Mouse (Mus musculus) heart, adult 2 months (tissue): ENCODE measurements at regions not wholly inside any gene's neighbourhood (a gene's known extent, or its start where the extent isn't known, plus 50 kb on each side); places are given as distances from the start of the nearest gene placed in this dataset.

ENCODE experiments used
- DNase-seq, 2 experiments: peaks; one replicate each; pipeline ENCODE4 v3.0.0; 2021
- H3K27ac ChIP-seq: fragments of 200-600 bp; 2 replicates; pipeline ENCODE4 v1.8.1; 2022
- H3K27me3 ChIP-seq: fragments of 200-500 bp; 2 replicates; pipeline ENCODE4 v1.6.1; 2012; ENCODE audit warnings: mild to moderate bottlenecking, low read length, inconsistent platforms, mixed read lengths; ENCODE audit not compliant: control insufficient read depth, insufficient read depth
- H3K36me3 ChIP-seq: fragments of 200-500 bp; 2 replicates; pipeline ENCODE4 v1.6.1; 2012; ENCODE audit warnings: low read length, inconsistent platforms; ENCODE audit not compliant: control insufficient read depth, insufficient read depth
- H3K4me1 ChIP-seq: fragments of 200-500 bp; 2 replicates; pipeline ENCODE4 v1.6.1; 2011; ENCODE audit warnings: low read length; ENCODE audit not compliant: control insufficient read depth, insufficient read depth
- H3K4me3 ChIP-seq: fragments of 200-600 bp; 2 replicates; pipeline ENCODE4 v1.8.1; 2022
- H3K79me2 ChIP-seq: fragments of 200-500 bp; replicated peaks from 2 replicates; pipeline ENCODE4 v1.6.1; 2012; ENCODE audit warnings: mild to moderate bottlenecking, inconsistent platforms, low read length, moderate library complexity, mixed read lengths; ENCODE audit not compliant: control insufficient read depth, insufficient read depth
- H3K9ac ChIP-seq: fragments of 200-500 bp; 2 replicates; pipeline ENCODE4 v1.6.1; 2012; ENCODE audit warnings: low read depth, mild to moderate bottlenecking, control low read depth, inconsistent platforms, low read length, mixed read lengths
- CTCF ChIP-seq: fragments of 200-600 bp; IDR thresholded peaks from 2 replicates; pipeline ENCODE4 v1.8.1; 2022; ENCODE audit warnings: antibody characterized with exemption, mild to moderate bottlenecking, moderate library complexity
- EP300 ChIP-seq: fragments of 200-500 bp; IDR thresholded peaks from 2 replicates; pipeline ENCODE4 v1.6.1; 2011; ENCODE audit warnings: low read depth, low read length, control low read depth; ENCODE audit not compliant: insufficient read depth
- POLR2A ChIP-seq: fragments of 200-500 bp; IDR thresholded peaks from 2 replicates; pipeline ENCODE4 v1.6.1; 2011; ENCODE audit warnings: mild to moderate bottlenecking, low read depth, low read length, control low read depth; ENCODE audit not compliant: insufficient read depth
- WGBS: fragments of 180-500 bp; shearing (Covaris S2); methylation state at CpG from one replicate; pipeline ENCODE4 v1.1.7; 2018; 5-methylcytosine and 5-hydroxymethylcytosine counted together
- intact Hi-C: fragments of 180-260 bp; cut with DNase I; formaldehyde crosslinking; loops from one replicate; pipeline ENCODE4 v1.15.1; 2025

DNA sequence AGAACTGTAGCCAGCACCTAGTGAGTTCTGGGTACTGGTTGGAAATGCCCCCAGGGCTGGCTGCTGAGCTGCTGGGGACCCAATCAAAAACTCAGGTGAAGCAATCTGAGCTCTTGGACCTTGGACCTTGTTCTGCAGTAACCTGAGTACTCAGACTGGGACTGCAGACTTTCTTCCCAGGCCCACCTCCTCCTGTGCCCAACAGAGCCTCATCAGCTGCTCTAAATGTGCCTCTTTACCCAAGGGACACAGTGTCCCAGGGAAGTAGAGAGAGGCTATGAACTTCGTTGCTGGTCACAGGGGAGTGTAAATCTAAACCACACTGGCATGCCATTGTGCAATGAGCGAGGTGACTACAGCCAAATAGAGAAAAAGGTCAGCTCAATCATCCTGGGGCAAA is 277.6 kb upstream of the Zmiz1 start:
- TF ChIP-seq EP300 (peak; percentile 57; the same call in 1 of the 2 replicates), POLR2A (no peak)
- intact Hi-C loops = loop anchor here (10.0 kb wide), 1 partner anchor 277 kb away; no protein-coding TSS in a partner anchor
- H3K27me3 ChIP-seq = no peaks in the 10 kb centered on the region
- WGBS = 43% methylated on average over 2 of the region's 2 CpGs
- no peak overlapping the region for H3K4me3 ChIP-seq
- DNase-seq = peak in 1 of 2 experiments; percentile 21
- H3K4me1 ChIP-seq = peaks cover 8% of the 10 kb centered on the region
- H3K79me2 ChIP-seq = no peaks in the 10 kb centered on the region
- no peak overlapping the region for H3K27ac ChIP-seq
- no peaks in the 10 kb centered on the region for H3K36me3 ChIP-seq
- no peak overlapping the region for H3K9ac ChIP-seq

DNA sequence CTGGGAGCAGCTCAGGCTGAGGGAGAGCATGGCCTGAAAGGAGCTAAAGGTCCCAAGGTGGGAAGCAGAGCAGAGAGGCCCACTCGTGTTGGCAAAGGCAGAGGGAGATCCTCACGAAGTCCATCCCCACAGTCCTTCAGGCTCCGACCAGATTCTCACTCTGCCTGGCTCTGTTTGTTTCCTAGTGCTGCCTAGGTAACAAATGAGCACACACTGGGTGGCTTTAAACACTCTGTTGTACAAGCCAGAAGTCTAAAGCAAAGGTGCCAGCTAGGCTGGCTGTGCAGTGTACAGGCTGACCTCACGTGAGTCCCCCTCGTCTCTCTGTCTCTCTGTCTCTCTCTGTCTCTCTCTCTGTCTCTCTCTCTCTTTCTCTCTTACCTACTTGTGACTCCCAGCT is 274.9 kb upstream of the Zmiz1 start:
- H3K9ac ChIP-seq = no peak overlapping the region
- H3K36me3 ChIP-seq = no peaks in the 10 kb centered on the region
- H3K4me3 ChIP-seq = no peak overlapping the region
- H3K79me2 ChIP-seq = no peaks in the 10 kb centered on the region
- no peaks in the 10 kb centered on the region for H3K27me3 ChIP-seq
- peaks cover 9% of the 10 kb centered on the region for H3K4me1 ChIP-seq
- TF ChIP-seq EP300 = no peak
- no peak for TF ChIP-seq CTCF
- no peak for TF ChIP-seq POLR2A
- peak in 1 of 2 experiments; percentile 38 for DNase-seq
- intact Hi-C loops = loop anchor here (10.0 kb wide), 1 partner anchor 279 kb away; no protein-coding TSS in a partner anchor
- no peak overlapping the region for H3K27ac ChIP-seq
- 54% methylated on average over 5 of the region's 5 CpGs for WGBS

- Histone ChIP-seq H3K27ac (no peak overlapping the region), H3K36me3 (no peaks in the 10 kb centered on the region), H3K4me3 (no peak overlapping the region), H3K4me1 (peaks cover 9% of the 10 kb centered on the region), H3K79me2 (no peaks in the 10 kb centered on the region), H3K27me3 (no peaks in the 10 kb centered on the region), H3K9ac (no peak overlapping the region)
- intact Hi-C loops = loop anchor here (10.0 kb wide), 1 partner anchor 280 kb away; no protein-coding TSS in a partner anchor
- TF ChIP-seq POLR2A = no peak
- TF ChIP-seq EP300 = no peak
- no peak for TF ChIP-seq CTCF
- 87% methylated on average over 1 of the region's 1 CpGs for WGBS
- no peak for DNase-seq
These were observed 274.1 kb upstream of the Zmiz1 start for GRCm38 (mm10) chr14:25184875-25185274.

DNA sequence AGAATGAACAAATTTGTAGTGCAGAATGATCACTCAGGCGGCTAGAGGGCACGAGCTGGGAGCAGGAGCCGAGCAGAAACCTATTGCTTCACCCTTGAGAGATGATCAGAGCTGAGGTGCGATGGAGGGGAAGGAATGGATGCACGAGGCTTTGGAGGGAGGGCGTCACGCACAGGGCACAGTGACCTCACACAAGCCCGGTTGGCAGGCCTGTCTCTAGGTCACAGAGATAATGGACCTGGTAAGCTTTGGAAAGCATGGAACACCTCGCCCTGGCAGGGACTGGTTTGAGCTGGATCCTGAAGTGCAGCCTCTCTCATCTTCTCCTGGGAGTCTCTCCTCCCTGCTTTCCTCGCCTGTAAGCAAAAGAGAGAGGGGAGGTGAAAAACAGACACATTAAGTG is 273.4 kb upstream of the Zmiz1 start:
- no peaks in the 10 kb centered on the region for H3K79me2 ChIP-seq
- intact Hi-C loops = loop anchor here (10.0 kb wide), 1 partner anchor 281 kb away; no protein-coding TSS in a partner anchor
- 44% methylated on average over 10 of the region's 10 CpGs for WGBS
- peaks cover 9% of the 10 kb centered on the region for H3K4me1 ChIP-seq
- no peaks in the 10 kb centered on the region for H3K36me3 ChIP-seq
- no peak overlapping the region for H3K9ac ChIP-seq
- TF ChIP-seq POLR2A (no peak), CTCF (no peak), EP300 (no peak)
- no peaks in the 10 kb centered on the region for H3K27me3 ChIP-seq
- no peak overlapping the region for H3K4me3 ChIP-seq
- H3K27ac ChIP-seq = no peak overlapping the region
- DNase-seq = peak in 1 of 2 experiments; percentile 64

- no peaks in the 10 kb centered on the region for H3K79me2 ChIP-seq
- H3K9ac ChIP-seq = no peak overlapping the region
- no peak overlapping the region for H3K4me3 ChIP-seq
- H3K36me3 ChIP-seq = no peaks in the 10 kb centered on the region
- DNase-seq = peak in 1 of 2 experiments; percentile 51
- no peak overlapping the region; the same call in 1 of the 2 replicates for H3K27ac ChIP-seq
- TF ChIP-seq POLR2A (no peak), EP300 (0 out of 2 replicates have a peak, but pooled peaks have one; percentile 13)
- WGBS = 34% methylated on average over 14 of the region's 14 CpGs
- intact Hi-C loops = loop anchor here (10.0 kb wide), 1 partner anchor 281 kb away; no protein-coding TSS in a partner anchor
- H3K4me1 ChIP-seq = peaks cover 9% of the 10 kb centered on the region
- H3K27me3 ChIP-seq = no peaks in the 10 kb centered on the region
These were observed 272.8 kb upstream of the Zmiz1 start for GRCm38 (mm10) chr14:25185959-25186771.

DNA sequence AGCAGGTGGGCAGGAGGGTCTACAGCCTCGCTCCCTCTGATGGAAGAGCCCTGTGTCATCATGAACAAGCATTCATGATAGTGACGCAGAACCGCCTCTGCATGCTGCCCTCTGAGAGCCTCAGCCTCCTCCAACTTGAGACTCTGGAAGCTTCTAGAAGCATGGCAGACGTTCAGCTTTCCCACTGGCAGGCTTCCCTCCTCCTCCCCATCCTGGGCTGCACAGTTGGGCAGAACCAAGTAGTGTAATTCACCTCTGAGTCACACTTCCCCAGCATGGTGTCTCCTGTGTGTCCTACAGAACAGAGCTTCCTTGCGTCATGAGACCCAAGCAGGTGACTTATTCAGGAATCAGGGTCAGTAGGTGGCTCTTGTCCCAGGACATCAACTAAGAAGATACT is 271.3 kb upstream of the Zmiz1 start:
- Histone ChIP-seq H3K79me2 (no peaks in the 10 kb centered on the region), H3K4me1 (peaks cover 9% of the 10 kb centered on the region), H3K27ac (no peak overlapping the region), H3K36me3 (no peaks in the 10 kb centered on the region), H3K9ac (no peak overlapping the region), H3K27me3 (no peaks in the 10 kb centered on the region), H3K4me3 (no peak overlapping the region)
- TF ChIP-seq POLR2A (no peak), EP300 (no peak), CTCF (no peak)
- intact Hi-C loops = loop anchor here (10.0 kb wide), 1 partner anchor 283 kb away; no protein-coding TSS in a partner anchor
- DNase-seq = peak in 1 of 2 experiments; percentile 43
- WGBS = 78% methylated on average over 5 of the region's 5 CpGs
